Mouse (Mus musculus) kidney, embryonic 14.5 days (tissue): ENCODE data around the gene Trmt61a. TPM values are rescaled to one million over a fixed set of nuclear protein-coding genes. Genes with fewer than 3 reads are reported as not detected.

Source experiments
- ATAC-seq: fragments of 200-750 bp; cut with Nextera tagmentation; 2 replicates; pipeline ENCODE4 v1.8.0; 2017; ENCODE audit warnings: moderate number of reproducible peaks, mild to moderate bottlenecking, moderate TSS enrichment, moderate library complexity; ENCODE audit not compliant: low FRiP score, low TSS enrichment
- H3K27ac ChIP-seq: fragments of 300-500 bp; sonication (generic); 2 replicates; pipeline ENCODE4 v1.5.1; 2014; ENCODE audit warnings: low read depth, mild to moderate bottlenecking, low read length, moderate library complexity, mixed read lengths
- H3K27me3 ChIP-seq: fragments of 300-500 bp; sonication (generic); 2 replicates; pipeline ENCODE4 v1.6.1; 2014; ENCODE audit warnings: mild to moderate bottlenecking, low read length; ENCODE audit not compliant: control insufficient read depth, insufficient read depth
- H3K36me3 ChIP-seq: fragments of 300-500 bp; sonication (generic); 2 replicates; pipeline ENCODE4 v1.6.1; 2014; ENCODE audit warnings: low read length, mixed read lengths; ENCODE audit not compliant: control insufficient read depth, insufficient read depth
- H3K4me1 ChIP-seq: fragments of 300-500 bp; sonication (generic); 2 replicates; pipeline ENCODE4 v1.6.1; 2014; ENCODE audit warnings: low read length, mixed read lengths; ENCODE audit not compliant: control insufficient read depth, insufficient read depth
- H3K4me2 ChIP-seq: fragments of 300-500 bp; sonication (generic); replicated peaks from 2 replicates; pipeline ENCODE4 v1.6.1; 2014; ENCODE audit warnings: low read depth, mild to moderate bottlenecking, low read length
- H3K4me3 ChIP-seq: fragments of 300-500 bp; sonication (generic); 2 replicates; pipeline ENCODE4 v1.5.1; 2014; ENCODE audit warnings: mild to moderate bottlenecking, low read length
- H3K9ac ChIP-seq: fragments of 300-500 bp; sonication (generic); 2 replicates; pipeline ENCODE4 v1.6.1; 2014; ENCODE audit warnings: low read depth, mild to moderate bottlenecking, low read length, moderate library complexity
- H3K9me3 ChIP-seq: fragments of 300-500 bp; sonication (generic); 2 replicates; pipeline ENCODE4 v1.6.1; 2016; ENCODE audit warnings: low read length; ENCODE audit not compliant: control insufficient read depth
- WGBS: fragments of 180-500 bp; shearing (Covaris S2); extraction: QIAGEN DNeasy Blood & Tissue Kit; methylation state at CpG from one replicate; pipeline ENCODE4 v1.1.7; 2014; 5-methylcytosine and 5-hydroxymethylcytosine counted together
- polyA plus RNA-seq: library from polyadenylated mRNA; unstranded; fragments of >200 nt; fragmentation: Nextera tagmentation; extraction: Ambion mirVana; gene quantifications from 2 replicates; pipeline ENCODE4 v1.2.1, GENCODE M21; 2014

The Trmt61a gene
- polyA plus RNA-seq, 1 experiment from 2014 or later: 6.7 TPM

DNA sequence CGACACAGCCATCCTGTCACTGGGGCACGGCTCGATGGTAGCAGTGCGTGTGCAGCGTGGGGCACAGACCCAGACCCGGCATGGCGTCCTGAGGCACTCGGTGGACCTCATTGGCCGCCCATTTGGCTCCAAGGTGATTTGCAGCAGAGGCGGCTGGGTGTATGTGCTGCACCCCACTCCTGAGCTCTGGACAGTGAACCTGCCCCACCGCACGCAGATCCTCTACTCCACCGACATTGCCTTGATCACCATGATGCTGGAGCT, 697 bp downstream of the Trmt61a start:
- no peak for ATAC-seq
- Histone ChIP-seq H3K4me2 (peak overlapping the region; percentile 91), H3K27me3 (peaks cover 10% of the 10 kb centered on the region), H3K4me3 (peak overlapping the region; percentile 94), H3K36me3 (peaks cover 16% of the 10 kb centered on the region), H3K4me1 (peaks cover 16% of the 10 kb centered on the region), H3K27ac (no peak overlapping the region), H3K9me3 (no peaks in the 10 kb centered on the region), H3K9ac (peak overlapping the region; percentile 82)
- WGBS: 7% methylated on average over 13 of the region's 13 CpGs

DNA sequence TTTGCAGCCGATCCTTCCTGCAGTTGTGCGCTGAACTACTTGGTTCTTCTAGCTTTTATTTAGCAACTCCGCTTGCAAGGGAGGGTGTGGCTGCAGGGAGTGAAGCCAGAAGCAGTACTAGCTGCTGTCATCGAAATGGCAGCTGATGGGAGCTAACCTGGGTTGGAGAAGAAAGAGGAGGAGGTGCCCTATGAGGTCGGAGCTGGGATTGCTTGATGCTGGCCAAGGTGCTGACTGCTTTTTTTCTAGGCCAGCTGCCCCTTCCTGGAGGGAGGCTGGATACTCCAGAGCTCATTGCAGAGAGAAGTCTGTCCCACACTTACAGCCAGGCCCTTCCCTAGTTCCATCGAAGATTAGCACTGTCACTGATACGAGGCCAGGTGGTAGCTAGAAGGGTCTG, 1.1 kb downstream of the Trmt61a start:
- WGBS: 45% methylated on average over 7 of the region's 7 CpGs
- Histone ChIP-seq H3K27me3 (peaks cover 6% of the 10 kb centered on the region; the same call in 1 of the 2 replicates), H3K36me3 (peaks cover 16% of the 10 kb centered on the region), H3K4me2 (peak overlapping the region; percentile 91), H3K9ac (peak overlapping the region; percentile 82; the same call in 1 of the 2 replicates), H3K9me3 (no peaks in the 10 kb centered on the region), H3K4me1 (peaks cover 16% of the 10 kb centered on the region), H3K4me3 (peak overlapping the region; percentile 94), H3K27ac (no peak overlapping the region)
- no peak for ATAC-seq

DNA sequence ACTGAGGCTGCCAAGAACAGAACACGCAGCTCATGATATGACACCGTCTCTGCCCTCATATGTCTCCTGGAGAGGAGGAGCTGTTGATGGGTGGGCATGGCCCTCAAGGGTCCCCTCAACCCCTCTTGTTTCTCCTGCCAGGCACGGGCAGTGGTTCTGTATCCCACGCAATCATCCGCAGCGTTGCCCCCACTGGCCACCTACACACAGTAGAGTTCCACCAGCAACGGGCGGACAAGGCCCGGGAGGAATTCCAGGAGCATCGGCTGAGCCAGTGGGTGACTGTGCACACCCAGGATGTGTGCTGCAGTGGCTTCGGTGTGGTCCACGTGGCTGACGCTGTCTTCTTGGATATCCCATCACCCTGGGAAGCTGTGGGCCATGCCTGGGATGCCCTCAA, 2.8 kb downstream of the Trmt61a start:
- 95% methylated on average over 13 of the region's 13 CpGs for WGBS
- no peak overlapping the region for H3K9ac ChIP-seq
- H3K4me3 ChIP-seq: no peak overlapping the region
- no peaks in the 10 kb centered on the region for H3K27me3 ChIP-seq
- peaks cover 16% of the 10 kb centered on the region for H3K4me1 ChIP-seq
- H3K9me3 ChIP-seq: no peaks in the 10 kb centered on the region
- H3K4me2 ChIP-seq: no peak overlapping the region
- no peak for ATAC-seq
- H3K27ac ChIP-seq: no peak overlapping the region
- H3K36me3 ChIP-seq: peaks cover 16% of the 10 kb centered on the region

DNA sequence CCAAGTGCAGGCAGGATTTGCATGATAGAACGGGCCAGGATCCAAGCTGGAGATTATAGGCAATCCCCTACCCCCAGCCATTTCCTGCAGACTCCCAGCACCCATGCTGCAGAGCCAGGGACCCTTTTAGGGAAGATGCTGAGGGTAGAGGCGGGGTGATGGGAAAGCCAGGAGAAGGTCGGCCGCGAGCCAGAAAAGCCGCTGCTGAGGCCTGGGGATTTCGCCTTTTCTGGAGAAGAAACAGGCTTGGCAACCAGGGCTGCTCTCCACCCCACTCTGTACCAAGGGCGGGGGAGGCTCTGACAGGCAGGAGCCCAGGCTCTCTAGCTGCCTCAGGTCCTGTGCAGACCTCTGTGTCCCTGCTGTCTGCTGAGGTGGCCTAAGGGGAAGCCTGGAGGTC, 3.4 kb downstream of the Trmt61a start:
- H3K9me3 ChIP-seq: no peaks in the 10 kb centered on the region
- no peak overlapping the region for H3K27ac ChIP-seq
- H3K9ac ChIP-seq: no peak overlapping the region
- no peaks in the 10 kb centered on the region for H3K27me3 ChIP-seq
- H3K4me2 ChIP-seq: no peak overlapping the region
- H3K4me1 ChIP-seq: peaks cover 16% of the 10 kb centered on the region
- ATAC-seq: no peak
- H3K4me3 ChIP-seq: no peak overlapping the region
- WGBS: 92% methylated on average over 8 of the region's 8 CpGs
- H3K36me3 ChIP-seq: peaks cover 16% of the 10 kb centered on the region

DNA sequence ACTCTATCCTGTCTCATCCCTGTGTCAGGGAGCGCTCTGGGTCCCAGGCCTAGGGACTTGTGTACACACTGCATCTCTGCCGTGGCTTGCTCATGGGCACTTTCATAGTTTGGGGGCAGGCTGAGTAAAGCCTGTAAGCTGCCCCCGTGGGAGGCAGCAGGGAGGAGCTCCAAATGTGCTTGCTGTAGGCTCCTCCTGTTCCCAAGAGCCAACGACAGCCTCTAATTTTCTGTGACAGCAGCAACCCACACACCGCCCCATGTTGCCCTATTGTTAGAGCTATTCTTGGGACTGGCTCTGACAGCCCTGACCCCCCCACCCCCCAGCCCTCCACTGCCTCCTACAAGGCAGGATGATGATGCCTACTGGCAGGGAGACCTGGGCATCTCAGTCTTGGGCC, 4.1 kb downstream of the Trmt61a start:
- 80% methylated on average over 5 of the region's 5 CpGs for WGBS
- no peaks in the 10 kb centered on the region for H3K27me3 ChIP-seq
- no peak for ATAC-seq
- H3K4me3 ChIP-seq: no peak overlapping the region
- H3K9ac ChIP-seq: no peak overlapping the region
- no peaks in the 10 kb centered on the region for H3K9me3 ChIP-seq
- peaks cover 16% of the 10 kb centered on the region for H3K36me3 ChIP-seq
- no peak overlapping the region for H3K27ac ChIP-seq
- no peak overlapping the region for H3K4me2 ChIP-seq
- H3K4me1 ChIP-seq: peaks cover 15% of the 10 kb centered on the region

DNA sequence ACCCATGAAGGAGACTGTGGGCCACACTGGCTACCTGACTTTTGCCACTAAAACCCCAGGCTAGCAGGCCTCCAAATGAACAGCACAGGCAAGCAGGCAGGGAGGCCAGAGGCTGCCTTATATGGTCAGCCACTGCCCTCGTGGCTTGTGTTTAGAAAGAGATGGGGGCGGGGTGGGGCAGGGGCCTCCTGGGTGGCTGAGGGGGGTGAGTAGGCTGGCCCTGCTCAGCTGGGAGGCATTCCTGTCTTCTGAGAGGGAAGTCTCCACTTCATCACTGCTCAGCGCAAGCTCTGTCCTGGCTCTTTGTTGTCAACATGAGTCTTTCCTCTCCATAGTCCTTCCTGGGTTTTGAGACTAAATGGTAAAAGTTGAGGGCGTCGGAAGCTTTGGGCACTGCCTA, 4.9 kb downstream of the Trmt61a start:
- no peak overlapping the region for H3K27ac ChIP-seq
- no peak for ATAC-seq

DNA sequence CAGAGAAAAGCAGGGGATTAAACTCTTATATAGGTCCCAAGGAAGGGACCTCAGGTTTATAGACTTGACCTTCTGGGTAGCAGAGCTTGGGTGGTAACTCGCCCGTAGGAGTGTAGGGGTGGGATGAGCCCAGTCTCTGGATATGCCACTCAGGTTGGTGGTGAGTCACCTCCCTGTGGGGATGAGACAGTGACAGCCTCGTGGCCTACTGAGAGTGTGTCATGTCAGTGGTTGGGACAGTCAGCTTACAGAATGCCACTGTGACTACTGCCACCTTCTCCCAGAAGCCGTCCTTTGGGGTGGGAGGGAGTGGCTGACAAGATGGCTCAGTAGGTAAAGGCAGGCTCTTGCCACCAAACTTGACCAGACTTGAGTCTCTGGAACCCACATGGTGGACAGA, 8.5 kb downstream of the Trmt61a start:
- no peaks in the 10 kb centered on the region for H3K9me3 ChIP-seq
- no peak for ATAC-seq
- 68% methylated on average over 4 of the region's 4 CpGs for WGBS

More for the DNA sequence above, 4.9 kb downstream of the Trmt61a start:
- Histone ChIP-seq H3K27me3 (no peaks in the 10 kb centered on the region), H3K4me1 (peaks cover 13% of the 10 kb centered on the region), H3K36me3 (peaks cover 16% of the 10 kb centered on the region), H3K9ac (no peak overlapping the region), H3K9me3 (no peaks in the 10 kb centered on the region), H3K4me2 (no peak overlapping the region), H3K4me3 (no peak overlapping the region)
- 78% methylated on average over 5 of the region's 5 CpGs for WGBS

DNA sequence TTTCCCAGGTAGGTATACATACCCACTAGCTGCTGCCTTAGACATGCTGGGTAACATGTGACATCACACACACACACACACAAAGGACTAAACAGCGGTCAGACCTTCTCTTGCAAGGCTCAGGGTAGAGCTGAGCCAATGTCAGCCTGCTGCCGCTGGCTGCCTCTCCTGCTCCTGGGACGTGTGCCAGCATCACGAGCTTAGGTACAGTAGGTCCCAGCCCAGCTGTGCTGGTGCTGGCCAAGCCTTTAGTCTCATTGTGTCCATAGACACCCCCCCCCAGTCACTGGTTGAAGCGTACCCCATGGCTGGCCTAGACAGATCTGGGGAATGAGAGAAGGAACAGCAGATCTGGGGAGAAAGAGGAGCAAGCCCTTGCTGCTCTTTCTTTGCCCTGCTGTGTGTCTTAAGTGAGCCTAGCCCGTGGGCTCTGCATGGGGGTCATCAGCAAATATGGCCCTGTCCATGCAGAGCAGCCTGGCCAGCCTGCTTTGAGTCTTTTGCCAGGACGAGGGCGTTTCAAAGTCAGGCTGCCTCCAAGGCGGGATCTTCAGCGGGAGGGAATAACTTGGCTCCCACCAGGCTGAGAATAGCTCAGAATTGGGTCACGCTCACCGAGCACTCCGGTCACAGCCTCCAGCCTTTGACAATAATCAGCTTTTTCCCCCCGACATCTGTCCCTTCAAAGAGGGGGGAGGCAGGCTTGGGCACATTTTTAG, 9.6 kb downstream of the Trmt61a start:
- H3K9ac ChIP-seq: no peak overlapping the region
- 31% methylated on average over 14 of the region's 14 CpGs for WGBS
- ATAC-seq: 0 out of 2 replicates have a peak, but pooled peaks have one; percentile 21
- H3K27me3 ChIP-seq: no peaks in the 10 kb centered on the region
- H3K9me3 ChIP-seq: no peaks in the 10 kb centered on the region
- peaks cover 2% of the 10 kb centered on the region; the same call in 1 of the 2 replicates for H3K36me3 ChIP-seq
- H3K27ac ChIP-seq: no peak overlapping the region
- peaks cover 11% of the 10 kb centered on the region for H3K4me1 ChIP-seq
- no peak overlapping the region for H3K4me3 ChIP-seq
- no peak overlapping the region for H3K4me2 ChIP-seq

More for the DNA sequence above, 8.5 kb downstream of the Trmt61a start:
- Histone ChIP-seq H3K27me3 (no peaks in the 10 kb centered on the region), H3K4me1 (peaks cover 11% of the 10 kb centered on the region), H3K27ac (no peak overlapping the region), H3K36me3 (peaks cover 5% of the 10 kb centered on the region; the same call in 1 of the 2 replicates), H3K4me2 (no peak overlapping the region), H3K9ac (no peak overlapping the region), H3K4me3 (no peak overlapping the region)

DNA sequence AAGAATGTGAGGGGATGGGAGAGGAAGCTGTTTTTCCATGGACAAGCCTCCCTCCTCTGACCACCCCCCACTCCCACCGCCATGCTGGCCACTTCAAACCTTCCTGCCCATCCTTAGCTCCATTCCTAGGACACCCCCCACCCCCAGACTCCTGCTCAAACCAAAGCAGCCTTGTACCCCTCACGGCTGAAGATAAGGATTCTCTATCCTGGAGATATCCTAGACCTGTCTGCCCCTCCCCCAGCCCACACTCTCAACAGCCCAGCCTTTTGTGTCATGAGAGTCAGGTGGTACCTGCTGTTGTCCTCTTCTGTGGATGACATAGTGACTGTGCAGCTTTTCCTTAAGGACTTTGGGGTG, 10.1 kb downstream of the Trmt61a start:
- peaks cover 16% of the 10 kb centered on the region for H3K4me1 ChIP-seq
- no peaks in the 10 kb centered on the region for H3K9me3 ChIP-seq
- 48% methylated on average over 2 of the region's 2 CpGs for WGBS
- ATAC-seq: no peak
- no peak overlapping the region for H3K9ac ChIP-seq
- H3K27me3 ChIP-seq: no peaks in the 10 kb centered on the region
- no peaks in the 10 kb centered on the region for H3K36me3 ChIP-seq
- no peak overlapping the region for H3K4me2 ChIP-seq
- H3K27ac ChIP-seq: no peak overlapping the region
- H3K4me3 ChIP-seq: no peak overlapping the region
